Mouse (Mus musculus) right cerebral cortex, postnatal 4 days (tissue): ENCODE results near the gene Rora.

Source experiments
- DNase-seq: peaks from one replicate; pipeline ENCODE4 v3.0.0-alpha.2; 2022

Rora gene

GRCm38 (mm10) chr9:68760876-68761275 is 107.3 kb downstream of the Rora start:
- DNase-seq: no peak

GRCm38 (mm10) chr9:68761672-68762071 is 108.1 kb downstream of the Rora start:
- DNase-seq: no peak

- peak; percentile 26 for DNase-seq
Measured at GRCm38 (mm10) chr9:68765595-68765994, 112.0 kb downstream of the Rora start.

- DNase-seq: no peak
Measured at GRCm38 (mm10) chr9:68769638-68770037, 116.1 kb downstream of the Rora start.

GRCm38 (mm10) chr9:68771383-68771782 is 117.8 kb downstream of the Rora start:
- DNase-seq: no peak

- DNase-seq: no peak
Measured at GRCm38 (mm10) chr9:68773770-68774169, 120.2 kb downstream of the Rora start.

- no peak for DNase-seq
Measured at GRCm38 (mm10) chr9:68782011-68782410, 128.4 kb downstream of the Rora start.

GRCm38 (mm10) chr9:68782604-68783003 is 129.0 kb downstream of the Rora start:
- no peak for DNase-seq

GRCm38 (mm10) chr9:68783246-68783645 is 129.7 kb downstream of the Rora start:
- DNase-seq: no peak

- DNase-seq: no peak
Measured at GRCm38 (mm10) chr9:68786614-68787293, 133.2 kb downstream of the Rora start.

GRCm38 (mm10) chr9:68787665-68788064 is 134.1 kb downstream of the Rora start:
- DNase-seq: no peak

GRCm38 (mm10) chr9:68790922-68791321 is 137.3 kb downstream of the Rora start:
- DNase-seq: no peak

- DNase-seq: peak; percentile 16
Measured at GRCm38 (mm10) chr9:68791982-68792540, 138.5 kb downstream of the Rora start.

GRCm38 (mm10) chr9:68795314-68795713 is 141.7 kb downstream of the Rora start:
- no peak for DNase-seq

GRCm38 (mm10) chr9:68798221-68798620 is 144.6 kb downstream of the Rora start:
- no peak for DNase-seq

- DNase-seq: peak; percentile 8
Measured at GRCm38 (mm10) chr9:68799065-68799464, 145.5 kb downstream of the Rora start.

GRCm38 (mm10) chr9:68804229-68804628 is 150.6 kb downstream of the Rora start:
- no peak for DNase-seq

GRCm38 (mm10) chr9:68805776-68806175 is 152.2 kb downstream of the Rora start:
- no peak for DNase-seq

GRCm38 (mm10) chr9:68807735-68808134 is 154.1 kb downstream of the Rora start:
- no peak for DNase-seq

- no peak for DNase-seq
Measured at GRCm38 (mm10) chr9:68809536-68809935, 155.9 kb downstream of the Rora start.

- DNase-seq: no peak
Measured at GRCm38 (mm10) chr9:68814723-68815122, 161.1 kb downstream of the Rora start.

GRCm38 (mm10) chr9:68815877-68816276 is 162.3 kb downstream of the Rora start:
- DNase-seq: no peak

GRCm38 (mm10) chr9:68820036-68820435 is 166.4 kb downstream of the Rora start:
- DNase-seq: no peak

GRCm38 (mm10) chr9:68820478-68820877 is 166.9 kb downstream of the Rora start:
- DNase-seq: peak; percentile 7

- no peak for DNase-seq
Measured at GRCm38 (mm10) chr9:68821388-68821787, 167.8 kb downstream of the Rora start.
